Mouse (Mus musculus) erythroblast, embryonic 14.5 days (primary cell): ENCODE results near the gene Cmtr1. TPM values are rescaled to one million over a fixed set of nuclear protein-coding genes. Genes with fewer than 3 reads are reported as not detected.

Source experiments
- H3K27me3 ChIP-seq: 2 replicates; pipeline ENCODE4 v1.6.1; 2012; ENCODE audit warnings: inconsistent platforms; ENCODE audit not compliant: control insufficient read depth
- H3K36me3 ChIP-seq: 2 replicates; pipeline ENCODE4 v1.6.1; 2012; ENCODE audit warnings: mild to moderate bottlenecking, inconsistent platforms; ENCODE audit not compliant: control insufficient read depth
- H3K4me1 ChIP-seq: 2 replicates; pipeline ENCODE4 v1.6.1; 2012; ENCODE audit warnings: inconsistent platforms; ENCODE audit not compliant: control insufficient read depth
- H3K4me3 ChIP-seq: replicated peaks from 2 replicates; pipeline ENCODE3; 2012; ENCODE audit warnings: moderate library complexity, mild to moderate bottlenecking, inconsistent platforms
- H3K9me3 ChIP-seq: 2 replicates; pipeline ENCODE4 v1.6.1; 2012; ENCODE audit warnings: low read length, inconsistent platforms, mixed read lengths; ENCODE audit not compliant: control insufficient read depth
- GATA1 ChIP-seq: IDR thresholded peaks from 2 replicates; pipeline ENCODE4 v1.6.1; 2012; ENCODE audit warnings: low read length, inconsistent platforms, mixed read lengths
- TAL1 ChIP-seq: IDR thresholded peaks from 3 replicates; pipeline ENCODE4 v1.6.1; 2012; ENCODE audit warnings: low read length, inconsistent platforms, mixed read lengths
- polyA plus RNA-seq: library from polyadenylated mRNA; stranded (reverse); fragments of >175 nt; gene quantifications from 2 replicates; pipeline ENCODE4 v1.2.3, GENCODE M21; 2012

Gene Cmtr1
- polyA plus RNA-seq, 1 experiment = 4.5 TPM

- TF ChIP-seq GATA1 (no peak), TAL1 (no peak)
- no peak overlapping the region for H3K4me3 ChIP-seq
- H3K36me3 ChIP-seq = no peaks in the 10 kb centered on the region
Measured at GRCm38 (mm10) chr17:29732522-29732921, 72.1 kb downstream of the Cmtr1 start.

GRCm38 (mm10) chr17:29736448-29737014 is 76.1 kb downstream of the Cmtr1 start:
- TF ChIP-seq TAL1 (no peak), GATA1 (no peak)
- H3K9me3 ChIP-seq = no peaks in the 10 kb centered on the region
- H3K27me3 ChIP-seq = peaks cover 12% of the 10 kb centered on the region

More at GRCm38 (mm10) chr17:29732522-29732921, 72.1 kb downstream of the Cmtr1 start:
- Histone ChIP-seq H3K9me3 (no peaks in the 10 kb centered on the region), H3K4me1 (peaks cover 26% of the 10 kb centered on the region), H3K27me3 (no peaks in the 10 kb centered on the region)

DNA sequence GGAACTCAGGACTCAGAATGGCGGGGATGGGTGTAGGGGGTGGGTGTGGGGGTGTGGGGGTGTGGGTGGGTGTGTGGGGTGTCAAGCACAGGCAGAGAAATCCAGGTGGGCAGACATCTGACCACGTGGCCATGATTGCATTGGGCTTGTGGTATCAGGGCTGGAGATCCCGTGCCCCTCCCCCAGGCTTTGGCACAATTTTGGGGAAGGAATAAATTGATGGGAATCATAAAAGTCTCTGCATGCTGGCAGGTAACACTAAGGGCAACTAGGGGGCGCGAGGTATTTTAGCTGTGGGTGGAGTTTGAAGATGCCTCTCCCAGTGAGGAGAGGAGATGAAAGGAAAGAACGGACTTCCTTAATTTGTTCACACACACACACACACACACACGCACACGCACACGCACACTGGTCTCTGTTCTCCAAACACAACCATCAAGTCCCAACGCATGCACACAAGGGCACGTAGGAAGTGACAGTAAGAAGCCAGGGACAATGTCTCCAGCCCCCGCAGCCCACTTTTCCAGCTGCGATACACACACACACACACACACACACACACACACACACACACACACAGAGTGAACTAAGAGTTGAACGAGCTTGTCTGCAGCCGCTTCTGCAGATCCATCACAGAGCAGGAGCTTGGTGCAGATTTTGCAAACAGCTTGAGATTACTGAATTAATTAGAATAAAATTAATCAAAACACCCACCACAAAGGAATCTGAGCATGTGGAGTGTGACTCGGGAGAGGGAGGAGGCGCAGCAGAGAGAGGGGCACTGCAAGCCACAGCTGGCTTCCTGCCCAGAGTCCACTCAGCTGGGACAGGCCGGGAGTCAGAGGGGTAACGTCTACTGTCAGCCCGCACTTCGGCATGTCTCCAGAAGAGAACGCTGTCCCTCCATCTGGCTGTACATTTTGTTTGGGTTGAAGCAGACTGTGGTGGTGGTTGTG is 77.7 kb downstream of the Cmtr1 start:
- TF ChIP-seq TAL1 (no peak), GATA1 (no peak)
- H3K4me3 ChIP-seq = no peak overlapping the region
- no peaks in the 10 kb centered on the region for H3K36me3 ChIP-seq
- H3K9me3 ChIP-seq = no peaks in the 10 kb centered on the region
- peaks cover 9% of the 10 kb centered on the region for H3K4me1 ChIP-seq
- peaks cover 12% of the 10 kb centered on the region for H3K27me3 ChIP-seq

More at GRCm38 (mm10) chr17:29736448-29737014, 76.1 kb downstream of the Cmtr1 start:
- no peak overlapping the region for H3K4me3 ChIP-seq
- peaks cover 18% of the 10 kb centered on the region for H3K4me1 ChIP-seq
- H3K36me3 ChIP-seq = no peaks in the 10 kb centered on the region

DNA sequence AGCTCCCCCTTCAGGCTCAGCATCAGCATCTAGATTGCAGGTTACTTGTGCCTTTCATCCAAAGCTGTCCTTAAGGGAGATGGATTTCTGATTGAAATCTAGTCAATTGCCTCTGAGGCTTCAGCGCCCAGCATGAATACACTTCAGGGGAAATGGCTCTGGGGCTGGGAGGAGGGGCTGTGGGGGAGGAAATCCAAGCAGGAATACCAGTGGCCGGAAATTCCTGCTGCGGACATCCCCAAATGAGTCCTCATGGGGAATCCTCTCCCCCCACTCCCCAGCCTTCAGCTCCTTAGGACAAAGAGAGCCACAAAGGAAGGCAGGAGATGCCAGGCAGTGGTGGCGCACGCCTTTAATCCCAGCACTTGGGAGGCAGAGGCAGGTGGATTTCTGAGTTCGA is 87.1 kb downstream of the Cmtr1 start:
- Histone ChIP-seq H3K9me3 (no peaks in the 10 kb centered on the region), H3K27me3 (peaks cover 51% of the 10 kb centered on the region)
- no peak for TF ChIP-seq GATA1
- TF ChIP-seq TAL1 = no peak

GRCm38 (mm10) chr17:29754510-29754909 is 94.1 kb downstream of the Cmtr1 start:
- no peak for TF ChIP-seq GATA1
- TF ChIP-seq TAL1 = no peak
- no peaks in the 10 kb centered on the region for H3K4me1 ChIP-seq
- H3K4me3 ChIP-seq = no peak overlapping the region
- H3K27me3 ChIP-seq = peaks cover 12% of the 10 kb centered on the region
- no peaks in the 10 kb centered on the region for H3K36me3 ChIP-seq
- H3K9me3 ChIP-seq = peaks cover 6% of the 10 kb centered on the region; the same call in 1 of the 2 replicates

More for the DNA sequence above, 87.1 kb downstream of the Cmtr1 start:
- Histone ChIP-seq H3K36me3 (no peaks in the 10 kb centered on the region), H3K4me1 (no peaks in the 10 kb centered on the region), H3K4me3 (no peak overlapping the region)

Other genes starting within 250 kb of the Cmtr1 start
- 72.6 and 76.6 TPM in 2 replicates for gene Pim1, start 169.8 kb upstream of the Cmtr1 start, polyA plus RNA-seq
- not detected in 2 replicates for gene Gm17657, start 111.0 kb upstream of the Cmtr1 start, polyA plus RNA-seq
- gene Tbc1d22b, start 110.8 kb upstream of the Cmtr1 start, polyA plus RNA-seq = 0.99 and 1.1 TPM in 2 replicates
- not detected in 2 replicates for gene Tmem217, start 108.2 kb upstream of the Cmtr1 start, polyA plus RNA-seq
- gene Rnf8, start 45.8 kb upstream of the Cmtr1 start, polyA plus RNA-seq = 2.8 and 3.6 TPM in 2 replicates
- 0.01 and 0.05 TPM in 2 replicates for gene Gm28043, start 45.7 kb upstream of the Cmtr1 start, polyA plus RNA-seq
- gene Ccdc167, start 56.4 kb downstream of the Cmtr1 start, polyA plus RNA-seq = 1.4 TPM in 2 replicates